Mouse (Mus musculus) telencephalon, adult 2 months (tissue): ENCODE measurements at regions not wholly inside any gene's neighbourhood (a gene's known extent, or its start where the extent isn't known, plus 50 kb on each side); places are given as distances from the start of the nearest gene placed in this dataset.

ENCODE experiments used
- DNase-seq: peaks from one replicate; pipeline ENCODE4 v3.0.0-alpha.2; 2011; ENCODE audit warnings: low read depth, low spot score

DNA sequence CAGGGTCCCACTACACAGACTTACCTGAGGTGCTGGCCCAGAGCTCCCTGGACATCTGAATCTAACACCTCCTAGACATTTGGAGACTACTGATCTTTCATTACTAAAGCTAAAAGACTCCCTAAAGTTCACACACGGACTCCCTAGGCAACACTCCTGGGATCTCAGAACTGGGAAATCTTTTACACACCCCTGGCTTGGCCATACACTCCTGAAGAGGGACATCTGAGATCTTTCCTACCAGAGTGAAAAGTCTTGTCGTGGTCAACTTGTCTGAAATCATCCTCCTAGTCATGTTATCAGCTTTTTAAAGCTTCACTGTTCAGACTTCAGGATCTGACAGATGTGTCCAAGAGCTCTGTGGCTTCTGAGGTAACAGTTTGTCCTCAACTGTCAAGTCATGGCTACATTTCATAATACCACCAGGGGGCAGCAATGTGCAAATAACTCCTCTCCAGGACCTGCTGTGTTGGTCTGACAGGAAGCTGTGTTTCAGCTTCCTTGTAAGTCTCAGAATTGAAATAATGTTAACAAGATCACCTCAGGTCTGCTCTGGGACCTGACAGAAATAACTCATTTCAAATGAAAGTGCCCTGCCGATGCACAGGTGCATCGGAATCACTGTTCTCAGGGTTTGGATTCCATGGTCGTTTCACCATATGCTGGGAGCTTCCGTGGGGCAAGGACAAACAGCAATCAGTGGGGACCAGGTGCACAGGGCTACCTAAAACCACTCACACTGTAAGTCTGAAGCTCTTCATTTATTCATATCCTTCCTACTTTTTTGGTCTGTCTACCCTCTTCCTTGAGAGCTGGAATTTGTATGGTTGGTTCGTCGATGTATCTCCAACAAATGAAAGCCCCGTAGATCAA lies 92.3 kb upstream of the C1qtnf7 start:
- peak; percentile 65 for DNase-seq

DNA sequence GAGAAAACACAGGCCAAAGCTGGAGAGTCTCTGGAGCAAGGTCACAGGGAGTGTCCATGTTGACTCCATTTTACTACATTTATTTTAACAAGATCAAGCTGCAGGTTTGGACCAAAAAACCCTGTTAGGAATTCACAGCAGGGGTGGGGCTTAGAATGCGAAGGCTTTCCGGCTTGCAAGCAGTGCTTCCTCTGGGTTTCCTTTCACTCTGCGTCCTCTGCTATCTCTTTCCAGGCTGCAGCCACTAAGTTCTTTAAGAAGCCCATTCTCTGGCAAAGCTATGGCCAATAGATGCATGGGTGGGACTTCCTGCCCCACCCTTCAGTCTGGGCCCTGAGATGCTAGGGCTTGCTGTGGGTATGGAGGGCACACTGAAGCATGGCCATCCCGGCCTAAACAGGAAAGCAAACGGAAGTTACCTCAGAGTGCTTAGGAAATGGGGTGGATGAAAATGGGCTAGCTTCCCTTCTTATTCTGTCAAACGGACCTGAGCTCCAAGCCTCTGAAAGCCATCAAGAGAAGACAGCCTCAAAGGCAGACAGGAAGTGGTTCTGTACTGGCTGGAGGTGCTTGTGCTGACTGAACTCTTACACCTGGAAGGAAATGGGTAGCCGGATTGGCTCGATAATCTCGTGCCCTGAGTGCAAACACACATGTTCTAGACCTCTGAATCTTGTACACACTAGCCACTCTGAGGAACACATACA lies 90.6 kb upstream of the C1qtnf7 start:
- DNase-seq = no peak

DNA sequence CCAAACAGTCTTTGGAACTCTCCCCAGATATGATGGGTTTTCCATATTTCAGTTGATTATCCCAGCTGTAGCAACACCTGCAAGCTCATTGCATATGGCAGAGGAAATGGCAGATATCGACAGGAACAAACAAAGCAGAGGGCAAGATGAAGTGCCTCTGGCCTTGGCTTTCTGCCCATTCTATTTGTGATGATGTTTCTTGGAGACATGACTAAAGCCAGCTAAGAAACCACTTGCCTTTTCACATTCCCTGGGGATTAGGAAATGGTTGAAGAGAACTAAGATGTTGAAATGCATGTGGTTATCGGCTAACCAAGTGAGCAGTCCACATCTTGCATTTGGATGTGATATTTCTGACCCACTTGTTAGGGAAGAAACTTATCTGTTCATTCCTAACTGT lies 82.0 kb upstream of the C1qtnf7 start:
- no peak for DNase-seq

DNA sequence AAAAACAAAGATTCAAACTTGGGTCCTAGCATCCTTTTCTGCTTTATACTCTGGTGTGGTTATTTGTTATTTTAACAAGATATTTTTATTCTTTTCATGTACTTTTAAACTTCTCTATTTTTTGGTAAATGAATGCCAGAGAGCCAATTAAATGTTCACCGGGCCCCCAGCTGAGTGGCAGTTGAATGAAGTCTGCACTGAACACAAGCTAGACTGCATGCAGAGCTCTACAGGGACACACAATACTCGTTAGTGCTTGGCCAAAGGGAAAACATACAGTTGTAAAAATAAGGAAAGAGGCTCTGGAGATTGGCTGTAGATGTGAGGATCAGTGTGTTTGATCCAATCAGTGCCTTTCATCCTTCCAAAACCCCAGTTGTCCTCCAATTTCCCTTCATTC lies 76.1 kb upstream of the C1qtnf7 start:
- DNase-seq = no peak

DNA sequence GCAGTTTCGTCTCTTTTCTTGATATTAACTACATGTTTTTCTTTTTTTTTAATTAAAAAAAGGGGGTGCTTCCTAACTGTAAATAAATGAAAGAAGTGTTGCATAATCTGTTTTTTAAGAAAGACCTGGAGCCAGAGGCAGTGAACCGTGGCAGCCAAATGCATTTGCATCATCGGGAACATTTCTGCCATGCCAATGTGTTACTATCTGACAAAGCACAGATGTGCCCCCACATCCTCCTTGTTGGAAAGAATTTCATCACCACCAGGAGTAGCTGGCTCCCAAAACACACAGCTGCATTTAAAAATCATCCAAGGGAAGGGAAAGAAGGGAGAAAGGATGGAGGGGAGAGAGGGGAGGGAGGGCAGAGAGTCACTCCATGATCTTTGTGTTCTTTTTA lies 74.0 kb upstream of the C1qtnf7 start:
- DNase-seq = no peak

DNA sequence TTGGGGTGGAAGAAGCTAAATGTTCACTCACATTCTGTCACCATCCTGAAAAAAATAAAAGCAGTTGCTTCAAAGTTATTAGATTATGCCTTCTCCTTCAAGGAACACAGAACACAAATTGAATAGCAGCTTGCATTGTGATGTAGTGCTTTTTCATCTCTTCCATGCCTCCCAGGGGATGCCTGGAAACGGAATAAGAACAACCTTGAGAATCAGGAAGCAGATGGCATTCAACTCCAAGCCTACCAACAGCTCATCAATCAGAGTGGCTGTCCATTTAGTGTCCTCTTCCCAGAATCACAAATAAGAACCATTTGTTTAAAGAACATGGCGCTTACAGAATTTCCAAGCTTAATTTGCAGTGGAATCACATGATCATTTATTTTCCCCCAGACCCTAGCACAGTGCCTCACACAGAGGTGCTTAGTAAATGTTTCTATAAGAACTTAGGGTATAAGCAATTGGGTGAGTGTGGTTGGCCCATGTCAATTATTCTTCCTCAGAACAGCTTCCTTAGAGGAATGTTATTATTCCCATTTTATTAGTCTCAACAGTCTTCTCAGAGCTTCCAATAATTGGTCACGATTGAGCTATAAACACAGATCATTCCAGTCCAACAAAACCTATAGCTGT lies 70.6 kb upstream of the C1qtnf7 start:
- no peak for DNase-seq

DNA sequence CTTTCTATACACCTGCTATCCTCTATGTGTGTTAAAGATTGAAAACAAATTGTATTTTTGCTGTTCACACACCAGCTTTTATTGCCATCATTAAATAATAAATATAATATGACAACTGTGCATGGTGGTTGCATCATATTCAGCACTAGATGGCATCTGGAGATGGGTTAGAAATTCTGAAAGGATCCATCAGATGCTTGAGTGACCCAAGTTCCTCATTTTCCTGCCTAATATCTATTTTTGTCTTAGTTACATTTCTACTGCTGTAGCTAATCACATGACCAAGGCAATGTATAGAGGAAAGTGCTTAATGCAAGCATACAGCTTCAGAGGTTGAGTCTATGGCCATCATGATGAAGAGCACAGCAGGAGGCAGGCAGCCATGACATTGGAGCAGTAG lies 69.7 kb upstream of the C1qtnf7 start:
- DNase-seq = no peak

DNA sequence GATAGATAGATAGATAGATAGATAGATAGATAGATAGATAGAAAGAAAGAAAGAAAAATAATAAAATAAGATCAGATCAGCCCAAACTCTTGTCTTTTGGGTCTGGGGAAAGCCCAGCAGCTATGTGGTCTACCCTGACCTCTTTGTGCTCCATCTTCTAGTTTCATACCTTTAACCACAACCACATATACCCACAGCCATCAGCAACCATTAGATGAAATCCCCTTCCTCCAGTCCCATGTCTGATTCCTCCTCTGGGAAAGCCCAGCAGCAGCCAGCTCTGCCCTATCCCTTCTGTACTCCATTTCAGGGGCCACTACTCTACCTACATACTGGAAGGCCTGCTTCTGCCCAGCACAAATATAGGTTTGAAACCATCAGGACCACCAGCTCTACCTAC lies 69.0 kb upstream of the C1qtnf7 start:
- DNase-seq = no peak

DNA sequence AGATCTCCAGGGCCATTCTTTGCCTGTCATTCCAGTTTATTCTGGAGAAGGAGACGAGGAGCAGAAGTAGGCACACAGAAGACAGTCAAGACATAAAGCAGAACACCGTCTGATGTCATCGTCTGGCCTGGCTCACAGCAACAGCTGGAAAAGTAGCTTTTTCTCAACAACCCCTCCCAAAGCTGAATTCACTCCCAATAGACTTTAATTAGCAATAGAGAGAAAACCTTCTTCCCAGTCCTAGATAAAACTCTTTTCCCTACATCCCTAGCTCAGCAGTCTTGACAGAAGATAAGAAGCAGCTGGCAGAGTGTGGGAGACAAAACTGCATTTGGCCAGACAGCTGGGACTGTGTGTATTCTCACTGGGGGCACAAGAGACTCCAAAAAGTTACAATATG lies 59.3 kb upstream of the C1qtnf7 start:
- peak; percentile 4 for DNase-seq

DNA sequence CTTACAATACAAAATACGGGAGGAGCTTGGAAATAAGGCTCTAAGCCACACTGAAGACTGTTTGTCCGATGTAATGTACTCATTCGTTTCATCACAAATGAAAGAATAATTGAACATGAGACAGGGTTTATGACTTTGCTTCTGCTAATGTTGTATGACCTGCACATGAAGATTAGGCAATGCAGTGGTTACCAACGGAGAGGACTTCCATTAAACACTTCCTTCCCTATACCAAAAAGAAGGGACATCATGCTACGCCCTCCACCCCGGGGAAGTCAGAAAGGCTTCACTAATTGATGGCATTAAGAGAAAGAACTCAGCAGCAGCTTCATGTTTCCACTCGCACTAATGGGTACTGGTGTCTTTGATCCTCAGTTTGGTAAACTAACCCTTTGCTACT lies 57.6 kb upstream of the C1qtnf7 start:
- no peak for DNase-seq

DNA sequence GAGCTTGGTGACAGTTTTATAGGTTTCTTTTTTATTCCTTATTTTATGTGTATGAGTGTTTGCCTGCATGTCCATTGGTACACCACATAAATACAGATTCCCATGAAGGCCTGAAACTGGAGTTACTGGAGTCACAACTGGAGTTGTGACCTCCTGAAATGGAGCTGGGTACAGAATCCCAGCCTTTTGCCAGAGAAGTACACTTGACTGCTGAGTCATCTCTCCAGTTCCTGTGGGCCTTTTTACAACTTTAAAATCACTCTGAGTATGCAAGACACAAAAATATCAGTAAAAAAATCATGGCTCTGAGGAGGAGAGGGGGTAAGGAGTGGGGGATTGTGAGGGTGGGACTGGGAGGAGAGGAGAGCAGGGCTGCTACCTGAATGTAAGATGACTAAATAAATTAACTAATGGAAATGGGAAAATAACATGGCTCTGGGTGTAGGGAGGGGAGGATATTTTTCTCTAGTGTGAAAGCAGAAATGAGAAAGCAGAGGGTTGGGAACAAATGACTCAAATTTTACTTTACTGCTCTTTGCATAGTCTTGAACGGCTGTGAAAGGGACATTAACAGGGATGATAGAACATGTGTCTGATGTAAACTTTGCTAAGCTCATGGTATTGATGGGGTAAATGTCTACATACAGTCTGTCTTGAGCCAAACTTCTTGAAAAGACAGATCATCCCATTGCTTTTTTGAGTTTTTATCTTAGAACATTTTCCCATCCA lies 53.2 kb upstream of the C1qtnf7 start:
- no peak for DNase-seq
